Mouse (Mus musculus) midbrain, postnatal 0 days (tissue): ENCODE measurements around the gene Smg5. TPM values are rescaled to one million over a fixed set of nuclear protein-coding genes. Genes with fewer than 3 reads are reported as not detected.
A peak's percentile ranks its signal among the peaks of the same experiment; 100 is the strongest.
"Not testable (repeated sequence)": the region's sequence is repeated elsewhere in the genome, so short reads cannot be mapped to it uniquely, and the experiment has no call there.

Experiments
- ATAC-seq: fragments of 200-750 bp; cut with Nextera tagmentation; 2 replicates; pipeline ENCODE4 v1.8.0; 2017; ENCODE audit warnings: moderate number of reproducible peaks, mild to moderate bottlenecking, moderate TSS enrichment, moderate library complexity; ENCODE audit not compliant: low FRiP score
- DNase-seq: peaks from one replicate; pipeline ENCODE4 v3.0.0-alpha.2; 2015; ENCODE audit warnings: low spot score
- H3K27ac ChIP-seq: fragments of 300-500 bp; sonication (generic); 2 replicates; pipeline ENCODE4 v1.5.1; 2014; ENCODE audit warnings: low read depth, mild to moderate bottlenecking, low read length, mixed read lengths
- H3K27me3 ChIP-seq: fragments of 300-500 bp; sonication (generic); 2 replicates; pipeline ENCODE4 v1.6.1; 2014; ENCODE audit warnings: low read length, control low read depth, mixed read lengths; ENCODE audit not compliant: insufficient read depth
- H3K36me3 ChIP-seq: fragments of 300-500 bp; sonication (generic); 2 replicates; pipeline ENCODE4 v1.6.1; 2014; ENCODE audit warnings: low read length, control low read depth, mixed read lengths; ENCODE audit not compliant: insufficient read depth
- H3K4me1 ChIP-seq: fragments of 300-500 bp; sonication (generic); 2 replicates; pipeline ENCODE4 v1.6.1; 2014; ENCODE audit warnings: mild to moderate bottlenecking, control low read depth, antibody characterized with exemption, low read length, mixed read lengths; ENCODE audit not compliant: insufficient read depth
- H3K4me2 ChIP-seq: fragments of 300-500 bp; sonication (generic); 2 replicates; pipeline ENCODE4 v1.6.1; 2014; ENCODE audit warnings: low read depth, mild to moderate bottlenecking, low read length, mixed read lengths; ENCODE audit not compliant: poor library complexity, severe bottlenecking
- H3K4me3 ChIP-seq: fragments of 300-500 bp; sonication (generic); 2 replicates; pipeline ENCODE4 v1.5.1; 2014; ENCODE audit warnings: low read depth, mild to moderate bottlenecking, low read length, moderate library complexity
- H3K9ac ChIP-seq: fragments of 300-500 bp; sonication (generic); replicated peaks from 2 replicates; pipeline ENCODE4 v1.6.1; 2014; ENCODE audit warnings: mild to moderate bottlenecking, low read length, moderate library complexity, mixed read lengths; ENCODE audit not compliant: poor library complexity, severe bottlenecking
- H3K9me3 ChIP-seq: fragments of 300-500 bp; sonication (generic); 2 replicates; pipeline ENCODE4 v1.6.1; 2016; ENCODE audit warnings: low read length, control low read depth
- CTCF ChIP-seq: IDR thresholded peaks from 2 replicates; pipeline ENCODE4 v1.5.1; 2016; ENCODE audit warnings: antibody characterized with exemption, mild to moderate bottlenecking
- WGBS: fragments of 180-500 bp; shearing (Covaris S2); extraction: QIAGEN DNeasy Blood & Tissue Kit; methylation state at CpG from one replicate; pipeline ENCODE4 v1.1.7; 2014; 5-methylcytosine and 5-hydroxymethylcytosine counted together
- polyA plus RNA-seq: library from polyadenylated mRNA; unstranded; fragments of >200 nt; fragmentation: Nextera tagmentation; extraction: Ambion mirVana; gene quantifications from 2 replicates; pipeline ENCODE4 v1.2.1, GENCODE M21; 2015
- total RNA-seq: library from RNA; depleted of rRNA; stranded (reverse); fragments of >200 nt; gene quantifications from 2 replicates; pipeline ENCODE4 v1.2.3, GENCODE M21; 2014

Smg5 gene
- total and polyA plus RNA-seq, 2 experiments from 2014 or later = 49.4 to 86.7 TPM

DNA sequence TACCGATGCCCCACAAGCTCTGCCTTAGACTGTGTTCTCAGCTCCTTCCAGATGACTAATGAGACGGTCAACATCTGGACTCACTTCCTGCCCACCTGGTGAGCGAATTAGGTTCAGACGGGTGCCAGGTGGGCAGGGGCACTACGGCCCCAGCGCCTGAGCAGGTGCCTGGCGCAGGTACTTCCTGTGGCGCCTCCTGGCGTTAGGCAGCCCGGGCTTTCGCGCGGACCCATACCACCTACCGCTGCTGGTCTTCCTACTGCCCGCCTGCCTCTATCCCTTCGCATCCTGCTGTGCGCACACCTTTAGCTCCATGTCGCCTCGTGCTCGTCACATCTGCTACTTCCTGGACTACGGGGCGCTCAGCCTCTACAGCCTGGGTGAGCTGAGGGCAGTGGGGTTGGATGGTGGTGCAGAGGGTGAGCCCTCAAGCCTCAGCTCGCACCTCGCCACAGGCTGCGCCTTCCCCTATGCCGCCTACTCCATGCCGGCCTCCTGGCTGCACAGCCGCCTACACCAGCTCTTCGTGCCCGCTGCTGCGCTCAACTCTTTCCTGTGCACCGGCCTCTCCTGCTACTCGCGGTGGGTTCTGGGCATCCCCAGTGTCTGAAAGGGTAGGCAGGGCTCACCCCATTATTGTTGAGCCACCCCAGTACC, 29.8 kb downstream of the Smg5 start:
- TF ChIP-seq CTCF = no peak
- no peak for DNase-seq
- Histone ChIP-seq H3K27ac (no peak overlapping the region), H3K27me3 (no peaks in the 10 kb centered on the region), H3K4me2 (no peak overlapping the region), H3K4me3 (no peak overlapping the region), H3K9me3 (no peaks in the 10 kb centered on the region), H3K4me1 (no peaks in the 10 kb centered on the region), H3K36me3 (peaks cover 17% of the 10 kb centered on the region), H3K9ac (no peak overlapping the region)
- 47% methylated on average over 34 of the region's 34 CpGs for WGBS
- ATAC-seq = no peak

DNA sequence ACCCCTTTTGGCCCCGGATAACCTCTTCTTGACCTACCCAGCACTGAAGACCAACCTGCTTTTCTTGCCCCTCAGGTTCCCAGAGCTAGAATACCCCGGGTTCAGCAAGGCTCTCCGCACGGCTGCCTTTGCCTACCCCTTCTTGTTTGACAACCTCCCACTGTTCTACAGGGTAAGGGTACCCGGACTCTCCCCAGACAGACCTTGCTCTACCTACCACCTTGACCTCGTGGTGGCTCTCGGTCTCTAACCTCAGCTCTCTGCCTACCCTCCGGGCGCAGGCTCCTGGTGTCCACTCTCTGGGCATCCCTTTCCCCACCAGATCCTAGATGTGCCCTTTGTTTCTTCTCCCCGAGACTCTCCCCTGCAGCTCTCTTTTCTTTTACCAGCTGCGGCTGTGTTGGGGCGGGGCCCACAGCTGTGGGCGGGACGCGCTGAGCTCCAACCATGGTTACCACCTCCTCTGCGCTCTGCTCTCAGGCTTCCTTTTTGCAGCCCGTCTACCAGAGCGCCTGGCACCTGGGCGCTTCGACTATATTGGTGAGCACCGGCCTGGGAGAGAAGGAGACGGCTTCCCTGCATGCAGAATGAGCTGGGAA, 30.9 kb downstream of the Smg5 start:
- H3K9ac ChIP-seq, H3K9me3 ChIP-seq, H3K27ac ChIP-seq, H3K4me2 ChIP-seq, H3K27me3 ChIP-seq, H3K4me3 ChIP-seq, H3K36me3 ChIP-seq, H3K4me1 ChIP-seq, DNase-seq: not testable (repeated sequence)
- peak; percentile 67; the same call in 1 of the 2 replicates for ATAC-seq
- WGBS = 3% methylated on average over 19 of the region's 22 CpGs

DNA sequence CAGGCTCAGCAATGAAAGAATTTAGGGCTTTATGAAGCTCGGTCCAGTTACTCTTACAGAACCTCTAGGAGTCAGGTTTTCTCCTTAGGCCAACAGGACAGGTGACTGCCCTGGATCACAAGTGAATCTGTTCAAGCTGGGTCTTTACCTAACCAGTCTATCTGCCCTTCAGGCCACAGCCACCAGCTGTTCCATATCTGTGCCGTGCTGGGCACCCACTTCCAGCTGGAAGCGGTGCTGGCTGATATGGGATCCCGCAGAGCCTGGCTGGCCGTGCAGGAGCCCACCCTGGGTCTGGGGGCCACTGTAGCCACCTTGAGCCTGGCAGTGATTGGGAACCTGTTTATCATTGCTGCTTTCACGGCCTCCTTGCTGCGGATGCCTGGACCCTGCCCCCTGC, 31.5 kb downstream of the Smg5 start:
- not testable (repeated sequence) for H3K9me3 ChIP-seq, H3K4me2 ChIP-seq, H3K4me1 ChIP-seq, H3K27ac ChIP-seq, H3K27me3 ChIP-seq, H3K9ac ChIP-seq, DNase-seq, H3K4me3 ChIP-seq, ATAC-seq, H3K36me3 ChIP-seq
- WGBS = 50% methylated on average over 3 of the region's 7 CpGs

DNA sequence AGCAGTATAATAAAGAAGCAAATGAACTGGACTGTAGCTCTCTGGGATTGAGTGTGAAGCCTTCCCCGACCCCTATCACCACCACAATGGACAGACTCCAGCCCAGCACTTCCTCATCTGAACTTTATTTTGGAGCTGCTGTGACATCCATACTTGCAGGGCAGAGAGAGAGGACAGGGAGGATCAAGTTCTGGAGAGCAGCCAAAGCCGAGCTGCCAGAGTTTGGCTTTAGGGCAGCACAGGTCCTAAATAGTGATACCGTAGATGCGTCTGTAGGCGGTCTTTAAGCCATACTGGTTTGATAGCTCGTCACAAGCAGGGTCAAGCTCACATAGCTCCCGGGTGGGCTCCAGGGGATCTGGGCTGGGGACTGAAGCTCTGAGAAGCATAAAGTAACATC, 32.5 kb downstream of the Smg5 start:
- ATAC-seq, H3K36me3 ChIP-seq, H3K4me3 ChIP-seq, DNase-seq, H3K27me3 ChIP-seq, H3K9ac ChIP-seq, H3K4me2 ChIP-seq, H3K9me3 ChIP-seq, H3K4me1 ChIP-seq, H3K27ac ChIP-seq: not testable (repeated sequence)
- 92% methylated on average over 7 of the region's 7 CpGs for WGBS

DNA sequence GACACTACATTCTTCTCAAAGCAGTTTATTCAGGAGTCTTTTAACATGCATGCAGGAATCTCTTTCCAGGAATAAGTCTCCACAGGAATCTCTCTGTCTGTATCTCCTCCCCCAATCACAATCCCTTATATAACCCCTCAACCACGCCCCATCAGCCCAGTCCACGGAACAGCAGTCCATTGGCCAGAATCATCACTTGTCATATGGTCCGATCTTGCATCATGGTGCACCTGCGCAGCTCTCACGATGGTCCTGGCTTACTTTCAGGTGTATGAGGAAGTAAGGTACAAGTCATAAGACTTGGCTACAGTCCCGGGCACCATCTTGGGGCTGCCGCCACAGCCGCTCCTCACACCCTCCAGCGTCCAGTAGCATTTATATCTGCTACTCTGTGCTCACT, 36.6 kb downstream of the Smg5 start, which contains the start of gene Bglap3:
Bglap3 (minus strand) TSS at position 101 of the 400 bp plus-strand sequence.
- not testable (repeated sequence) for H3K9ac ChIP-seq, H3K27ac ChIP-seq, ATAC-seq, H3K36me3 ChIP-seq, H3K9me3 ChIP-seq, H3K4me3 ChIP-seq, DNase-seq, H3K27me3 ChIP-seq, H3K4me2 ChIP-seq, H3K4me1 ChIP-seq
- WGBS = 92% methylated on average over 9 of the region's 9 CpGs

GRCm38 (mm10) chr3:88375750-88376626, 39.9 kb downstream of the Smg5 start:
- DNase-seq = peak; percentile 36
- H3K4me2 ChIP-seq = peak overlapping the region; percentile 12; the same call in 1 of the 2 replicates
- not testable (repeated sequence) for H3K36me3 ChIP-seq

DNA sequence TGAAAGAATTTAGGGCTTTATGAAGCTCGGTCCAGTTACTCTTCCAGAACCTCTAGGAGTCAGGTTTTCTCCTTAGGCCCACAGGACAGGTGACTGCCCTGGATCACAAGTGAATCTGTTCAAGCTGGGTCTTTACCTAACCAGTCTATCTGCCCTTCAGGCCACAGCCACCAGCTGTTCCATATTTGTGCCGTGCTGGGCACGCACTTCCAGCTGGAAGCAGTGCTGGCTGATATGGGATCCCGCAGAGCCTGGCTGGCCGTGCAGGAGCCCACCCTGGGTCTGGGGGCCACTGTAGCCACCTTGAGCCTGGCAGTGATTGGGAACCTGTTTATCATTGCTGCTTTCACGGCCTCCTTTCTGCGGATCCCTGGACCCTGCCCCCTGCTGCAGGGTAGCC, 40.6 kb downstream of the Smg5 start:
- H3K4me2 ChIP-seq, H3K4me3 ChIP-seq, H3K27me3 ChIP-seq, H3K36me3 ChIP-seq, DNase-seq, H3K27ac ChIP-seq, H3K9me3 ChIP-seq, H3K4me1 ChIP-seq, H3K9ac ChIP-seq: not testable (repeated sequence)
- WGBS = 21% methylated on average over 5 of the region's 7 CpGs
- ATAC-seq = peak; percentile 32; the same call in 1 of the 2 replicates

More at GRCm38 (mm10) chr3:88375750-88376626, 39.9 kb downstream of the Smg5 start:
- H3K27me3 ChIP-seq, H3K27ac ChIP-seq, H3K9me3 ChIP-seq, H3K4me3 ChIP-seq, H3K9ac ChIP-seq, H3K4me1 ChIP-seq: not testable (repeated sequence)
- WGBS = 14% methylated on average over 16 of the region's 19 CpGs
- peak; percentile 81 for ATAC-seq

GRCm38 (mm10) chr3:88378599-88378998, 42.5 kb downstream of the Smg5 start, which contains the start of gene Bglap2:
TSS of gene Bglap2 (minus strand) at chr3:88378699.
- WGBS = 83% methylated on average over 4 of the region's 5 CpGs
- H3K27me3 ChIP-seq, ATAC-seq, DNase-seq, H3K4me3 ChIP-seq, H3K27ac ChIP-seq, H3K9me3 ChIP-seq, H3K36me3 ChIP-seq, H3K4me2 ChIP-seq, H3K4me1 ChIP-seq, H3K9ac ChIP-seq: not testable (repeated sequence)
